Mouse (Mus musculus): Measurements from ENCODE around the gene Ccdc159.

DNA sequence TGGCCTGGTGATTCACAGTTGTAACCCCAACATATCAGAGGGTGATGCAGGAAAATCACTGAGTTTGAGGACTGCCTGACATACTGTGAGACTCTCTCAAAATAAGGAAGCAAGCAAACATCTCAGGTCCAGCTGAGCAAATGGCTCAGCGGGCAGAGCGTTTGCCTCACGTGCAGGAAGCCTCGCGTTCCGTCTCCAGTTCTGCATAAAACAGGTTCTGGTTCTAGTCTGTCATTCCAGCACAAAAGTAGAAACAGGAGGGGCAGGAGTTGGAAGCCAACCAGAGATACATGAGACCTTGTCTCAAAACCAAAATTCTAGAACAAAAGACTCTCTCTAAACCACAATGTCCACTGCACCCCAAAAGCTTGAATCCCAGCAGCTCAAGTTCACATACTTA is 487 bp upstream of the Ccdc159 start:
- TF ChIP-seq CTCF (IDR thresholded peaks at IDR 0.05; ENCODE audit: extremely low read depth, insufficient read depth, low read length) (no peak), POLR2A (IDR thresholded peaks at IDR 0.05; ENCODE audit: extremely low read depth, insufficient read depth, low read length) (no peak)

All from cortical plate, adult 2 months (tissue).